Mouse (Mus musculus) layer of hippocampus, adult 9-11 months (tissue): ENCODE results near the gene D930048N14Rik.
A peak's percentile ranks its signal among the peaks of the same experiment; 100 is the strongest.
"Not testable (repeated sequence)": the region's sequence is repeated elsewhere in the genome, so short reads cannot be mapped to it uniquely, and the experiment has no call there.

Experiments used
- DNase-seq: peaks from one replicate; pipeline ENCODE4 v3.0.0; 2022

The D930048N14Rik gene

GRCm38 (mm10) chr11:51654891-51655290 lies 4.1 kb downstream of the D930048N14Rik start:
- DNase-seq = no peak

GRCm38 (mm10) chr11:51656798-51657521 lies 6.2 kb downstream of the D930048N14Rik start:
- no peak for DNase-seq

- no peak for DNase-seq
Measured at GRCm38 (mm10) chr11:51658291-51658690, 7.5 kb downstream of the D930048N14Rik start.

GRCm38 (mm10) chr11:51658705-51659104 lies 8.0 kb downstream of the D930048N14Rik start:
- DNase-seq = no peak

GRCm38 (mm10) chr11:51661867-51662365 lies 11.2 kb downstream of the D930048N14Rik start:
- no peak for DNase-seq

GRCm38 (mm10) chr11:51662632-51663031 lies 11.9 kb downstream of the D930048N14Rik start:
- no peak for DNase-seq

- DNase-seq = not testable (repeated sequence)
Measured at GRCm38 (mm10) chr11:51664747-51665146, 14.0 kb downstream of the D930048N14Rik start.

- DNase-seq = no peak
Measured at GRCm38 (mm10) chr11:51670846-51671245, 20.1 kb downstream of the D930048N14Rik start.

GRCm38 (mm10) chr11:51671376-51671775 lies 20.6 kb downstream of the D930048N14Rik start:
- DNase-seq = no peak

- no peak for DNase-seq
Measured at GRCm38 (mm10) chr11:51673291-51673690, 22.5 kb downstream of the D930048N14Rik start.

GRCm38 (mm10) chr11:51675386-51675785 lies 24.6 kb downstream of the D930048N14Rik start:
- DNase-seq = no peak

GRCm38 (mm10) chr11:51677737-51678418 lies 27.1 kb downstream of the D930048N14Rik start:
- no peak for DNase-seq

- DNase-seq = no peak
Measured at GRCm38 (mm10) chr11:51679466-51679865, 28.7 kb downstream of the D930048N14Rik start.

GRCm38 (mm10) chr11:51681324-51681975 lies 30.7 kb downstream of the D930048N14Rik start:
- DNase-seq = peak; percentile 75

- no peak for DNase-seq
Measured at GRCm38 (mm10) chr11:51681976-51682374, 31.2 kb downstream of the D930048N14Rik start.

- DNase-seq = peak; percentile 99
Measured at GRCm38 (mm10) chr11:51688330-51689328, 37.9 kb downstream of the D930048N14Rik start, which contains the start of gene 0610009B22Rik. TSS of gene 0610009B22Rik (minus strand) at chr11:51688874.

- DNase-seq = no peak
Measured at GRCm38 (mm10) chr11:51689343-51689742, 38.6 kb downstream of the D930048N14Rik start.

- DNase-seq = not testable (repeated sequence)
Measured at GRCm38 (mm10) chr11:51690597-51690996, 39.8 kb downstream of the D930048N14Rik start.

- no peak for DNase-seq
Measured at GRCm38 (mm10) chr11:51694984-51695383, 44.2 kb downstream of the D930048N14Rik start.

- no peak for DNase-seq
Measured at GRCm38 (mm10) chr11:51702831-51703230, 52.1 kb downstream of the D930048N14Rik start.

GRCm38 (mm10) chr11:51703379-51703998 lies 52.7 kb downstream of the D930048N14Rik start:
- DNase-seq = no peak

GRCm38 (mm10) chr11:51706451-51706850 lies 55.7 kb downstream of the D930048N14Rik start:
- DNase-seq = no peak
